Mouse (Mus musculus): ENCODE measurements around the gene Pmf1. TPM values are rescaled to one million over a fixed set of nuclear protein-coding genes. Genes with fewer than 3 reads are reported as not detected.
"Not testable (repeated sequence)": the region's sequence is repeated elsewhere in the genome, so short reads cannot be mapped to it uniquely, and the experiment has no call there.

Pmf1 gene
- polyA plus RNA-seq, 1 experiment from 2014 or later, result 152 TPM

DNA sequence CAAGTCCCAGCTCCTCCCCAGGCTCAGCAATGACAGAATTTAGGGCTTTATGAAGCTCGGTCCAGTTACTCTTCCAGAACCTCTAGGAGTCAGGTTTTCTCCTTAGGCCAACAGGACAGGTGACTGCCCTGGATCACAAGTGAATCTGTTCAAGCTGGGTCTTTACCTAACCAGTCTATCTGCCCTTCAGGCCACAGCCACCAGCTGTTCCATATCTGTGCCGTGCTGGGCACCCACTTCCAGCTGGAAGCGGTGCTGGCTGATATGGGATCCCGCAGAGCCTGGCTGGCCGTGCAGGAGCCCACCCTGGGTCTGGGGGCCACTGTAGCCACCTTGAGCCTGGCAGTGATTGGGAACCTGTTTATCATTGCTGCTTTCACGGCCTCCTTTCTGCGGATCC lies 27.7 kb downstream of the Pmf1 start:
- not testable (repeated sequence) for H3K9me3 ChIP-seq (replicated peaks); H3K36me3 ChIP-seq; H3K27ac ChIP-seq; H3K9ac ChIP-seq; H3K27me3 ChIP-seq; H3K4me1 ChIP-seq; H3K4me3 ChIP-seq (replicated peaks)
- peak overlapping the region; percentile 59 for H3K4me2 ChIP-seq
- ATAC-seq (replicated peaks; ENCODE audit: low FRiP score), result peak; percentile 27
- 14% methylated on average over 1 of the region's 7 CpGs for WGBS

- WGBS, result 5% methylated on average over 22 of the region's 22 CpGs
- H3K9ac ChIP-seq, result not testable (repeated sequence)
- peak overlapping the region; percentile 70 for H3K27ac ChIP-seq
Observed at GRCm38 (mm10) chr3:88381389-88382315, 28.5 kb downstream of the Pmf1 start.

GRCm38 (mm10) chr3:88378599-88378998 lies 31.5 kb downstream of the Pmf1 start, which contains the start of gene Bglap2:
TSS of gene Bglap2 (minus strand) at chr3:88378699.
- H3K9me3 ChIP-seq (replicated peaks); H3K9ac ChIP-seq; ATAC-seq (replicated peaks; ENCODE audit: low FRiP score); H3K27ac ChIP-seq; H3K4me1 ChIP-seq; H3K4me3 ChIP-seq (replicated peaks); H3K27me3 ChIP-seq; H3K36me3 ChIP-seq; H3K4me2 ChIP-seq: not testable (repeated sequence)
- WGBS, result 77% methylated on average over 5 of the region's 5 CpGs

More at GRCm38 (mm10) chr3:88381389-88382315, 28.5 kb downstream of the Pmf1 start:
- H3K36me3 ChIP-seq; H3K9me3 ChIP-seq (replicated peaks); H3K27me3 ChIP-seq; H3K4me1 ChIP-seq: not testable (repeated sequence)
- H3K4me3 ChIP-seq (replicated peaks), result peak overlapping the region; percentile 31
- peak overlapping the region; percentile 59 for H3K4me2 ChIP-seq
- ATAC-seq (replicated peaks; ENCODE audit: low FRiP score), result peak; percentile 89

DNA sequence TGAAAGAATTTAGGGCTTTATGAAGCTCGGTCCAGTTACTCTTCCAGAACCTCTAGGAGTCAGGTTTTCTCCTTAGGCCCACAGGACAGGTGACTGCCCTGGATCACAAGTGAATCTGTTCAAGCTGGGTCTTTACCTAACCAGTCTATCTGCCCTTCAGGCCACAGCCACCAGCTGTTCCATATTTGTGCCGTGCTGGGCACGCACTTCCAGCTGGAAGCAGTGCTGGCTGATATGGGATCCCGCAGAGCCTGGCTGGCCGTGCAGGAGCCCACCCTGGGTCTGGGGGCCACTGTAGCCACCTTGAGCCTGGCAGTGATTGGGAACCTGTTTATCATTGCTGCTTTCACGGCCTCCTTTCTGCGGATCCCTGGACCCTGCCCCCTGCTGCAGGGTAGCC lies 33.5 kb downstream of the Pmf1 start:
- H3K27me3 ChIP-seq; H3K9me3 ChIP-seq (replicated peaks); H3K36me3 ChIP-seq; H3K4me1 ChIP-seq: not testable (repeated sequence)
- Histone ChIP-seq H3K9ac (0 out of 2 replicates have a peak overlapping the region, but pooled peaks have one; percentile 26), H3K4me3 (replicated peaks) (peak overlapping the region; percentile 20), H3K27ac (peak overlapping the region; percentile 85), H3K4me2 (peak overlapping the region; percentile 50)
- WGBS, result 26% methylated on average over 7 of the region's 7 CpGs
- ATAC-seq (replicated peaks; ENCODE audit: low FRiP score), result peak; percentile 16; the same call in 1 of the 2 replicates

- Histone ChIP-seq H3K27ac (peak overlapping the region; percentile 85), H3K9ac (0 out of 2 replicates have a peak overlapping the region, but pooled peaks have one; percentile 33), H3K4me2 (peak overlapping the region; percentile 50), H3K4me3 (replicated peaks) (peak overlapping the region; percentile 20)
- not testable (repeated sequence) for H3K9me3 ChIP-seq (replicated peaks); H3K36me3 ChIP-seq; H3K27me3 ChIP-seq; H3K4me1 ChIP-seq
- WGBS, result 11% methylated on average over 19 of the region's 19 CpGs
- peak; percentile 92 for ATAC-seq (replicated peaks; ENCODE audit: low FRiP score)
Observed at GRCm38 (mm10) chr3:88375750-88376626, 34.1 kb downstream of the Pmf1 start.

GRCm38 (mm10) chr3:88372643-88373042 lies 37.5 kb downstream of the Pmf1 start, which contains the start of gene Bglap3:
TSS of gene Bglap3 (minus strand) at chr3:88372743.
- not testable (repeated sequence) for H3K4me2 ChIP-seq; H3K4me3 ChIP-seq (replicated peaks); H3K27me3 ChIP-seq; H3K27ac ChIP-seq; H3K36me3 ChIP-seq; H3K4me1 ChIP-seq; H3K9ac ChIP-seq; ATAC-seq (replicated peaks; ENCODE audit: low FRiP score); H3K9me3 ChIP-seq (replicated peaks)
- 93% methylated on average over 9 of the region's 9 CpGs for WGBS

- H3K4me3 ChIP-seq (replicated peaks); H3K9ac ChIP-seq; H3K27ac ChIP-seq; H3K36me3 ChIP-seq; H3K9me3 ChIP-seq (replicated peaks); ATAC-seq (replicated peaks; ENCODE audit: low FRiP score); H3K4me2 ChIP-seq: not testable (repeated sequence)
- Histone ChIP-seq H3K27me3 (peaks cover 20% of the 10 kb centered on the region), H3K4me1 (peaks cover 24% of the 10 kb centered on the region)
- WGBS, result 81% methylated on average over 7 of the region's 7 CpGs
Observed at GRCm38 (mm10) chr3:88368511-88368910, 41.6 kb downstream of the Pmf1 start.

DNA sequence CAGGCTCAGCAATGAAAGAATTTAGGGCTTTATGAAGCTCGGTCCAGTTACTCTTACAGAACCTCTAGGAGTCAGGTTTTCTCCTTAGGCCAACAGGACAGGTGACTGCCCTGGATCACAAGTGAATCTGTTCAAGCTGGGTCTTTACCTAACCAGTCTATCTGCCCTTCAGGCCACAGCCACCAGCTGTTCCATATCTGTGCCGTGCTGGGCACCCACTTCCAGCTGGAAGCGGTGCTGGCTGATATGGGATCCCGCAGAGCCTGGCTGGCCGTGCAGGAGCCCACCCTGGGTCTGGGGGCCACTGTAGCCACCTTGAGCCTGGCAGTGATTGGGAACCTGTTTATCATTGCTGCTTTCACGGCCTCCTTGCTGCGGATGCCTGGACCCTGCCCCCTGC lies 42.6 kb downstream of the Pmf1 start:
- not testable (repeated sequence) for H3K9me3 ChIP-seq (replicated peaks); H3K9ac ChIP-seq; H3K36me3 ChIP-seq; H3K4me3 ChIP-seq (replicated peaks); ATAC-seq (replicated peaks; ENCODE audit: low FRiP score); H3K27ac ChIP-seq
- Histone ChIP-seq H3K4me1 (peaks cover 24% of the 10 kb centered on the region), H3K27me3 (peaks cover 20% of the 10 kb centered on the region), H3K4me2 (peak overlapping the region; percentile 55)
- 59% methylated on average over 3 of the region's 7 CpGs for WGBS

DNA sequence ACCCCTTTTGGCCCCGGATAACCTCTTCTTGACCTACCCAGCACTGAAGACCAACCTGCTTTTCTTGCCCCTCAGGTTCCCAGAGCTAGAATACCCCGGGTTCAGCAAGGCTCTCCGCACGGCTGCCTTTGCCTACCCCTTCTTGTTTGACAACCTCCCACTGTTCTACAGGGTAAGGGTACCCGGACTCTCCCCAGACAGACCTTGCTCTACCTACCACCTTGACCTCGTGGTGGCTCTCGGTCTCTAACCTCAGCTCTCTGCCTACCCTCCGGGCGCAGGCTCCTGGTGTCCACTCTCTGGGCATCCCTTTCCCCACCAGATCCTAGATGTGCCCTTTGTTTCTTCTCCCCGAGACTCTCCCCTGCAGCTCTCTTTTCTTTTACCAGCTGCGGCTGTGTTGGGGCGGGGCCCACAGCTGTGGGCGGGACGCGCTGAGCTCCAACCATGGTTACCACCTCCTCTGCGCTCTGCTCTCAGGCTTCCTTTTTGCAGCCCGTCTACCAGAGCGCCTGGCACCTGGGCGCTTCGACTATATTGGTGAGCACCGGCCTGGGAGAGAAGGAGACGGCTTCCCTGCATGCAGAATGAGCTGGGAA lies 43.2 kb downstream of the Pmf1 start:
- peaks cover 13% of the 10 kb centered on the region for H3K36me3 ChIP-seq
- WGBS, result 4% methylated on average over 21 of the region's 22 CpGs
- peaks cover 20% of the 10 kb centered on the region for H3K27me3 ChIP-seq
- H3K9me3 ChIP-seq (replicated peaks); H3K9ac ChIP-seq: not testable (repeated sequence)
- peak; percentile 81 for ATAC-seq (replicated peaks; ENCODE audit: low FRiP score)
- H3K27ac ChIP-seq, result peak overlapping the region; percentile 56; the same call in 1 of the 2 replicates
- H3K4me2 ChIP-seq, result peak overlapping the region; percentile 55
- peaks cover 24% of the 10 kb centered on the region for H3K4me1 ChIP-seq
- peak overlapping the region; percentile 29; the same call in 1 of the 2 replicates for H3K4me3 ChIP-seq (replicated peaks)

GRCm38 (mm10) chr3:88365705-88366361 lies 44.3 kb downstream of the Pmf1 start:
- no peak overlapping the region for H3K27ac ChIP-seq
- peaks cover 24% of the 10 kb centered on the region for H3K36me3 ChIP-seq
- H3K9ac ChIP-seq, result no peak overlapping the region
- H3K27me3 ChIP-seq, result peaks cover 20% of the 10 kb centered on the region
- peaks cover 24% of the 10 kb centered on the region for H3K4me1 ChIP-seq
- H3K9me3 ChIP-seq (replicated peaks), result peaks cover 9% of the 10 kb centered on the region
- WGBS, result 34% methylated on average over 34 of the region's 34 CpGs
- no peak overlapping the region for H3K4me3 ChIP-seq (replicated peaks)
- peak overlapping the region; percentile 10; the same call in 1 of the 2 replicates for H3K4me2 ChIP-seq
- no peak for ATAC-seq (replicated peaks; ENCODE audit: low FRiP score)

DNA sequence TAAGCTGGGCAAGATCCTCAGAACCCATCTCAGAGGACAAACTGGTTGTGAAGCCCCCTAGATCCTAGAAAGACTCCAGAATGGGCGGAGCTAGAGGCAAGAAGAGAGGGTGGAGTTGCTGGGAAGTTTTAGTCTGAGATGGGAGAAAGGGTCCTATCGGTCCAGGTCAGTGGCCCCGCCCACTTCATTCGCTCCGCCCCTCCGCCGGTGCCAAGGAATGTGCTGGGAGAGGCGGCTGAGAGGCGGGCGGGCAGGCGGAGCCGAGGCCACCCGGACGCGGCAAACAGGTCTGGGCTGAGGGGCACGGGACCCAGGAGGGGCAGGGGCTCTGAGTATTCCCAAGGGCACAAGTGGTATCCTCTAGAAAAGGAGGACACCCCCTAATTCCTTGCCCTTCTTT lies 45.8 kb downstream of the Pmf1 start, which contains the start of gene Paqr6:
TSS of gene Paqr6 (plus strand) at position 248 of the 400 bp plus-strand sequence.
- Histone ChIP-seq H3K27me3 (peaks cover 20% of the 10 kb centered on the region), H3K36me3 (peaks cover 39% of the 10 kb centered on the region), H3K4me1 (peaks cover 28% of the 10 kb centered on the region), H3K9me3 (replicated peaks) (no peaks in the 10 kb centered on the region), H3K4me2 (peak within 1 kb of the TSS; percentile 52), H3K9ac (no peak within 1 kb of the TSS), H3K27ac (peak within 1 kb of the TSS; percentile 66), H3K4me3 (replicated peaks) (peak within 1 kb of the TSS; percentile 30)
- 1% methylated on average over 16 of the region's 16 CpGs for WGBS
- peak; percentile 27; the same call in 1 of the 2 replicates for ATAC-seq (replicated peaks; ENCODE audit: low FRiP score)

Data from kidney, embryonic 15.5 days (tissue).